ENCODE assay signal across 14 mouse cellular contexts in the genomic region with DNA sequence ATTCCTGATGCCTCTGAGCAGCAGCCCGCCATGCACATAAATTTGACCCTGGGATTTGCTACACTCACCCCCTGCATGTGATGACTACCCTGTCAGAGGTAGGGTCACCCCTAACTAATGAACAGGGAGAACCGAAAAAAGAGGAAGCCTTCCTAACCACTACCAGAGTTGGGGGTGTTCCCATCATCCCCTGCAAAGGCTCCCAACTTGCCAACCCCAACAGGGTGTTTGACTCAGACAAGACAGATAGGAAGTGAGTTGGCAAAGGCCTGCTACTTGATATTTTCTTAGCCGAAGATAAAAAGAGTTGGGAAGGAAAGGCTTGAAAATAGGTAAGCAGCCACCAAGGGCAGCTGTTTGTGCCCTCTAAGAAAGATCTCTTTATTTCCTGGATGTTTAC.
"Had no signal": no experiment of that assay in that cellular context is flagged by ENCODE, and none has a peak within 500 bp of the region (broad histone marks: within the 10 kb centered on the region; RNA-seq: fewer than 3 reads in every experiment).

No protein-coding gene starts in this region.

- H3K4me3 ChIP-seq: kidney, embryonic 15.5 days; limb, embryonic 12.5 days; limb, embryonic 15.5 days; lung, embryonic 15.5 days had no signal

- DNase-seq: kidney, adult 8-10 months; kidney, postnatal 10 days; kidney, postnatal 36 days; left cerebral cortex, postnatal 4 days; lung, adult 18-20 months; lung, postnatal 36 days; midbrain, embryonic 14.5 days; thymus, adult 18-20 months; thymus, postnatal 36 days had no signal

- H3K27ac ChIP-seq: kidney, embryonic 15.5 days; limb, embryonic 12.5 days; limb, embryonic 15.5 days; liver, embryonic 14.5 days; lung, embryonic 15.5 days had no signal
